In the genomic region with DNA sequence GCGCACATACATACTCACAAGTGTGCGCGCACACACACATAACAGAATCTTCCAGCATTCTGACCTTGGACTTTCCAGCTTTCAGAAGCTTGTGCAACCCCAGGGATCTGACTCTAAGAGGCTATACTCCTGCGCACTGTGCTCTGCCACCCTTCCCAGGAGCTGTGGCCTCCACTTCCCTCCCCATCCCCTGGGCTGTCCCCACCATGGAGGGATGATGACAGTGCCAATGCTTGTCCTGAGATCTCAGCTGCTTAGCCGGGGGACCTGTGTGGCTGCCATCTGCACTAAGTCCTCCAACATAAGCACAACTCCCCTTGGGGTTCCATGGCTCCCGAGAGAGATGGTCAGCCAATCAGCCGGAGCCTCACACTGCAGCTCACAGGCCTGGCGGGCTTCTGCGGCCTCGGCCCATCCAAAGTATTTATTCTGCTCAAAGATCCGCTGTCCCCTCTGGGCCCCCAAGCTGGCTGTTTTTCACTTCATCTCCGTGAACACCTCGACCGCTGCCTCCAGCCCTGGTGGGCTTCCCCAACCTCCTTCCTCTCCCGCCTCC, we compare ENCODE assay signal across 20 mouse cellular contexts.
DNase-seq lines count a peak whose midpoint lies in the region; ATAC-seq and TF ChIP-seq lines count a peak whose summit lies in the region.
"Had no signal": no experiment of that assay in that cellular context is flagged by ENCODE, and none has a peak within 500 bp of the region (broad histone marks: within the 10 kb centered on the region; RNA-seq: fewer than 3 reads in every experiment).

No protein-coding gene starts in this region.

- 59% methylated on average over 15 of the region's 15 CpGs for WGBS in hindbrain, embryonic 11.5 days
- WGBS in hindbrain, embryonic 14.5 days: 41% methylated on average over 15 of the region's 15 CpGs
- WGBS in hindbrain, embryonic 13.5 days: 50% methylated on average over 15 of the region's 15 CpGs
- WGBS in neural tube, embryonic 13.5 days: 42% methylated on average over 15 of the region's 15 CpGs

- H3K4me2 ChIP-seq in hindbrain, embryonic 11.5 days (replicated peaks; ENCODE audit: low read depth, low read length): no peak overlapping the region
- no peak overlapping the region for H3K4me2 ChIP-seq in hindbrain, embryonic 14.5 days (replicated peaks)
- H3K4me2 ChIP-seq in hindbrain, embryonic 13.5 days: no peak overlapping the region
- no peak overlapping the region for H3K4me2 ChIP-seq in neural tube, embryonic 13.5 days
- H3K4me2 ChIP-seq: heart, embryonic 11.5 days had no signal

- no peak overlapping the region for H3K27ac ChIP-seq in hindbrain, embryonic 11.5 days (ENCODE audit: low read depth, low read length)
- H3K27ac ChIP-seq in hindbrain, embryonic 14.5 days: no peak overlapping the region
- H3K27ac ChIP-seq in hindbrain, embryonic 13.5 days: peak overlapping the region; percentile 13; the same call in 1 of the 2 replicates
- H3K27ac ChIP-seq in neural tube, embryonic 13.5 days (replicated peaks): peak overlapping the region; percentile 7; the same call in 1 of the 2 replicates
- H3K27ac ChIP-seq: macrophage had no signal

- no peaks in the 10 kb centered on the region for H3K9me3 ChIP-seq in hindbrain, embryonic 11.5 days (ENCODE audit: control insufficient read depth, low read length)
- no peaks in the 10 kb centered on the region for H3K9me3 ChIP-seq in hindbrain, embryonic 14.5 days (ENCODE audit: control insufficient read depth, low read length)
- H3K9me3 ChIP-seq in hindbrain, embryonic 13.5 days: no peaks in the 10 kb centered on the region
- no peaks in the 10 kb centered on the region for H3K9me3 ChIP-seq in neural tube, embryonic 13.5 days

- DNase-seq in hindbrain, embryonic 11.5 days (ENCODE audit: low spot score): peak; percentile 49
- no peak for DNase-seq in hindbrain, embryonic 14.5 days (ENCODE audit: low spot score)
- peak; percentile 66 for DNase-seq in brain, embryonic 14.5 days (ENCODE audit: low read depth)
- DNase-seq in frontal cortex, postnatal 10 days (ENCODE audit: low spot score in 2 of 2): no peak
- no peak for DNase-seq in cerebellum, adult 11 months
- DNase-seq: adrenal gland, postnatal 36 days; cerebellum, adult 9-11 months; heart, postnatal 14 days; kidney, adult 9 months; kidney, postnatal 4 days; lung, adult 18-20 months; right cerebral cortex, postnatal 4 days; thymus, postnatal 25 days had no signal

- H3K4me3 ChIP-seq in hindbrain, embryonic 11.5 days (ENCODE audit: low read depth, low read length): no peak overlapping the region
- no peak overlapping the region for H3K4me3 ChIP-seq in hindbrain, embryonic 14.5 days (replicated peaks; ENCODE audit: low read length)
- H3K4me3 ChIP-seq in hindbrain, embryonic 13.5 days: no peak overlapping the region
- no peak overlapping the region for H3K4me3 ChIP-seq in neural tube, embryonic 13.5 days
- H3K4me3 ChIP-seq: erythroblast, embryonic 14.5 days; myocyte had no signal

- ATAC-seq in hindbrain, embryonic 11.5 days (ENCODE audit: low FRiP score): 0 out of 2 replicates have a peak, but pooled peaks have one; percentile 40
- no peak for ATAC-seq in hindbrain, embryonic 14.5 days (ENCODE audit: low FRiP score)
- no peak for ATAC-seq in hindbrain, embryonic 13.5 days (ENCODE audit: low FRiP score)
- peak; percentile 59; the same call in 1 of the 2 replicates for ATAC-seq in neural tube, embryonic 13.5 days (ENCODE audit: low read depth)

- H3K4me1 ChIP-seq in hindbrain, embryonic 11.5 days (replicated peaks; ENCODE audit: control insufficient read depth, insufficient read depth, low read length): no peaks in the 10 kb centered on the region
- 0 out of 2 replicates have a peak, but pooled peaks cover 9% of the 10 kb centered on the region for H3K4me1 ChIP-seq in hindbrain, embryonic 14.5 days (replicated peaks; ENCODE audit: control insufficient read depth, insufficient read depth, low read length)
- H3K4me1 ChIP-seq in hindbrain, embryonic 13.5 days (replicated peaks): peaks cover 14% of the 10 kb centered on the region
- peaks cover 17% of the 10 kb centered on the region for H3K4me1 ChIP-seq in neural tube, embryonic 13.5 days (replicated peaks)

- no peak for TF ChIP-seq CTCF in brain, embryonic 14.5 days (IDR thresholded peaks at IDR 0.05; ENCODE audit: borderline replicate concordance, extremely low read depth, insufficient read depth, insufficient read length)

- H3K27me3 ChIP-seq in hindbrain, embryonic 11.5 days (ENCODE audit: control insufficient read depth, insufficient read depth, low read length): no peaks in the 10 kb centered on the region
- 0 out of 2 replicates have a peak, but pooled peaks cover 3% of the 10 kb centered on the region for H3K27me3 ChIP-seq in hindbrain, embryonic 14.5 days (ENCODE audit: control insufficient read depth, insufficient read depth, low read length)
- no peaks in the 10 kb centered on the region for H3K27me3 ChIP-seq in hindbrain, embryonic 13.5 days
- peaks cover 3% of the 10 kb centered on the region; the same call in 1 of the 2 replicates for H3K27me3 ChIP-seq in neural tube, embryonic 13.5 days

- H3K9ac ChIP-seq in hindbrain, embryonic 11.5 days (ENCODE audit: low read depth, low read length): no peak overlapping the region
- no peak overlapping the region for H3K9ac ChIP-seq in hindbrain, embryonic 14.5 days
- H3K9ac ChIP-seq in hindbrain, embryonic 13.5 days: 0 out of 2 replicates have a peak overlapping the region, but pooled peaks have one; percentile 20
- H3K9ac ChIP-seq in neural tube, embryonic 13.5 days: 0 out of 2 replicates have a peak overlapping the region, but pooled peaks have one; percentile 26

- TF ChIP-seq POLR2A in brain, embryonic 14.5 days (IDR thresholded peaks at IDR 0.05; ENCODE audit: borderline replicate concordance, extremely low read depth, insufficient read depth, insufficient read length, poor library complexity, severe bottlenecking): no peak

- no peaks in the 10 kb centered on the region for H3K36me3 ChIP-seq in hindbrain, embryonic 11.5 days (ENCODE audit: control insufficient read depth, insufficient read depth, low read length)
- H3K36me3 ChIP-seq in hindbrain, embryonic 14.5 days (replicated peaks; ENCODE audit: control insufficient read depth, insufficient read depth): no peaks in the 10 kb centered on the region
- no peaks in the 10 kb centered on the region for H3K36me3 ChIP-seq in hindbrain, embryonic 13.5 days
- no peaks in the 10 kb centered on the region for H3K36me3 ChIP-seq in neural tube, embryonic 13.5 days
- H3K36me3 ChIP-seq: G1E had no signal

Comparison
In these comparisons a context has a peak if more than half of its experiments do, and no peak if none do; other contexts are left out.
1. ATAC-seq: peak in hindbrain, embryonic 11.5 days (single experiment) and neural tube, embryonic 13.5 days (single experiment); none in hindbrain, embryonic 14.5 days (single experiment) and hindbrain, embryonic 13.5 days (single experiment).
2. DNase-seq: peak in hindbrain, embryonic 11.5 days (single experiment) and brain, embryonic 14.5 days (single experiment); none in hindbrain, embryonic 14.5 days (single experiment), frontal cortex, postnatal 10 days (0 of 2) and cerebellum, adult 11 months (single experiment).
3. H3K27ac ChIP-seq: peak in hindbrain, embryonic 13.5 days (single experiment) and neural tube, embryonic 13.5 days (single experiment); none in hindbrain, embryonic 11.5 days (single experiment) and hindbrain, embryonic 14.5 days (single experiment).
4. H3K9ac ChIP-seq: peak in hindbrain, embryonic 13.5 days (single experiment) and neural tube, embryonic 13.5 days (single experiment); none in hindbrain, embryonic 11.5 days (single experiment) and hindbrain, embryonic 14.5 days (single experiment).